Mouse (Mus musculus) hindbrain, embryonic 11.5 days (tissue): ENCODE measurements around the gene Olfr1002. TPM values are rescaled to one million over a fixed set of nuclear protein-coding genes. Genes with fewer than 3 reads are reported as not detected.
"Not testable (repeated sequence)": the region's sequence is repeated elsewhere in the genome, so short reads cannot be mapped to it uniquely, and the experiment has no call there.

Experiments
- ATAC-seq: fragments of 200-750 bp; cut with Nextera tagmentation; 2 replicates; pipeline ENCODE4 v1.8.0; 2017; ENCODE audit warnings: mild to moderate bottlenecking, moderate TSS enrichment, moderate library complexity; ENCODE audit not compliant: low FRiP score
- DNase-seq: peaks from one replicate; pipeline ENCODE4 v3.0.0-alpha.2; 2015; ENCODE audit warnings: low spot score
- H3K27ac ChIP-seq: fragments of 300-500 bp; sonication (generic); 2 replicates; pipeline ENCODE4 v1.5.1; 2014; ENCODE audit warnings: mild to moderate bottlenecking, low read depth, low read length
- H3K27me3 ChIP-seq: fragments of 300-500 bp; sonication (generic); 2 replicates; pipeline ENCODE4 v1.6.1; 2014; ENCODE audit warnings: mild to moderate bottlenecking, low read length, moderate library complexity, mixed read lengths; ENCODE audit not compliant: control insufficient read depth, insufficient read depth
- H3K36me3 ChIP-seq: fragments of 300-500 bp; sonication (generic); 2 replicates; pipeline ENCODE4 v1.6.1; 2014; ENCODE audit warnings: mild to moderate bottlenecking, low read length, moderate library complexity, mixed read lengths; ENCODE audit not compliant: control insufficient read depth, insufficient read depth
- H3K4me1 ChIP-seq: fragments of 300-500 bp; sonication (generic); replicated peaks from 2 replicates; pipeline ENCODE4 v1.6.1; 2014; ENCODE audit warnings: low read length, mixed read lengths; ENCODE audit not compliant: control insufficient read depth, insufficient read depth
- H3K4me2 ChIP-seq: fragments of 300-500 bp; sonication (generic); replicated peaks from 2 replicates; pipeline ENCODE4 v1.6.1; 2014; ENCODE audit warnings: mild to moderate bottlenecking, low read depth, low read length
- H3K4me3 ChIP-seq: fragments of 300-500 bp; sonication (generic); 2 replicates; pipeline ENCODE4 v1.5.1; 2014; ENCODE audit warnings: low read depth, low read length
- H3K9ac ChIP-seq: fragments of 300-500 bp; sonication (generic); 2 replicates; pipeline ENCODE4 v1.6.1; 2014; ENCODE audit warnings: low read depth, low read length
- H3K9me3 ChIP-seq: fragments of 300-500 bp; sonication (generic); 2 replicates; pipeline ENCODE4 v1.6.1; 2016; ENCODE audit warnings: low read length; ENCODE audit not compliant: control insufficient read depth
- WGBS: fragments of 180-500 bp; shearing (Covaris S2); extraction: QIAGEN DNeasy Blood & Tissue Kit; methylation state at CpG from one replicate; pipeline ENCODE4 v1.1.7; 2014; 5-methylcytosine and 5-hydroxymethylcytosine counted together
- polyA plus RNA-seq: library from polyadenylated mRNA; unstranded; fragments of >200 nt; fragmentation: Nextera tagmentation; extraction: Ambion mirVana; gene quantifications from 2 replicates; pipeline ENCODE4 v1.2.1, GENCODE M21; 2014

Olfr1002 gene
- not detected in 2 replicates for polyA plus RNA-seq

- Histone ChIP-seq H3K4me3 (no peak within 1 kb of the TSS), H3K4me1 (no peaks in the 10 kb centered on the region), H3K9me3 (no peaks in the 10 kb centered on the region), H3K27ac (no peak within 1 kb of the TSS), H3K27me3 (no peaks in the 10 kb centered on the region), H3K4me2 (no peak within 1 kb of the TSS), H3K36me3 (no peaks in the 10 kb centered on the region), H3K9ac (no peak within 1 kb of the TSS)
- 96% methylated on average over 1 of the region's 1 CpGs for WGBS
- no peak for ATAC-seq
- DNase-seq = no peak
Measured at GRCm38 (mm10) chr2:85650604-85651003, at the start of gene Olfr1002. TSS of gene Olfr1002 (minus strand) at chr2:85650704.

- H3K36me3 ChIP-seq = no peaks in the 10 kb centered on the region
- no peaks in the 10 kb centered on the region for H3K4me1 ChIP-seq
- H3K27me3 ChIP-seq = no peaks in the 10 kb centered on the region
- DNase-seq (no peak), ATAC-seq (no peak)
- no peak within 1 kb of the TSS for H3K4me2 ChIP-seq
- no peak within 1 kb of the TSS for H3K4me3 ChIP-seq
- no peak within 1 kb of the TSS for H3K27ac ChIP-seq
- no peaks in the 10 kb centered on the region for H3K9me3 ChIP-seq
- no peak within 1 kb of the TSS for H3K9ac ChIP-seq
Measured at GRCm38 (mm10) chr2:85689131-85689530, 38.6 kb upstream of the Olfr1002 start, which contains the start of gene Olfr1008. TSS of gene Olfr1008 (plus strand) at chr2:85689431.

- H3K36me3 ChIP-seq = no peaks in the 10 kb centered on the region
- no peak within 1 kb of the TSS for H3K9ac ChIP-seq
- no peak within 1 kb of the TSS for H3K4me2 ChIP-seq
- DNase-seq = no peak
- H3K9me3 ChIP-seq = no peaks in the 10 kb centered on the region
- no peak within 1 kb of the TSS for H3K4me3 ChIP-seq
- no peaks in the 10 kb centered on the region for H3K27me3 ChIP-seq
- H3K4me1 ChIP-seq = no peaks in the 10 kb centered on the region
- no peak within 1 kb of the TSS for H3K27ac ChIP-seq
- ATAC-seq = no peak
Measured at GRCm38 (mm10) chr2:85678667-85679066, 28.2 kb upstream of the Olfr1002 start, which contains the start of gene Olfr1006. TSS of gene Olfr1006 (minus strand) at chr2:85678767.

GRCm38 (mm10) chr2:85664355-85664754 is 13.9 kb upstream of the Olfr1002 start, which contains the start of gene Olfr154:
TSS of gene Olfr154 (minus strand) at chr2:85664455.
- not testable (repeated sequence) for DNase-seq, H3K36me3 ChIP-seq, H3K4me3 ChIP-seq, H3K27me3 ChIP-seq, H3K9ac ChIP-seq, H3K27ac ChIP-seq, ATAC-seq, H3K9me3 ChIP-seq, H3K4me2 ChIP-seq, H3K4me1 ChIP-seq

GRCm38 (mm10) chr2:85611803-85612202 is 38.7 kb downstream of the Olfr1002 start, which contains the start of gene Olfr1000:
TSS of gene Olfr1000 (minus strand) at chr2:85611903.
- WGBS = 71% methylated on average over 1 of the region's 1 CpGs
- H3K9ac ChIP-seq = no peak within 1 kb of the TSS
- no peak for ATAC-seq

More at GRCm38 (mm10) chr2:85611803-85612202, 38.7 kb downstream of the Olfr1002 start, which contains the start of gene Olfr1000:
- Histone ChIP-seq H3K4me1 (no peaks in the 10 kb centered on the region), H3K27me3 (no peaks in the 10 kb centered on the region), H3K36me3 (no peaks in the 10 kb centered on the region), H3K4me3 (no peak within 1 kb of the TSS), H3K4me2 (no peak within 1 kb of the TSS), H3K9me3 (no peaks in the 10 kb centered on the region), H3K27ac (no peak within 1 kb of the TSS)
- no peak for DNase-seq

Other genes with a start within 250 kb of the Olfr1002 start
- not detected in 2 replicates for gene Olfr992, start 241.2 kb downstream of the Olfr1002 start, polyA plus RNA-seq
- gene Olfr993, start 235.8 kb downstream of the Olfr1002 start, polyA plus RNA-seq = not detected in 2 replicates
- gene Olfr994, start 214.3 kb downstream of the Olfr1002 start, polyA plus RNA-seq = not detected in 2 replicates
- not detected in 2 replicates for gene Olfr995, start 207.1 kb downstream of the Olfr1002 start, polyA plus RNA-seq
- 0.17 TPM in 1 of 2 replicates, not detected in the other for gene 4833423E24Rik, start 131.7 kb downstream of the Olfr1002 start, polyA plus RNA-seq
- gene Olfr996, start 71.5 kb downstream of the Olfr1002 start, polyA plus RNA-seq = not detected in 2 replicates
- not detected in 2 replicates for gene Olfr998, start 61.8 kb downstream of the Olfr1002 start, polyA plus RNA-seq
- not detected in 2 replicates for gene Olfr1000, start 38.8 kb downstream of the Olfr1002 start, polyA plus RNA-seq
- gene Olfr154, start 13.8 kb upstream of the Olfr1002 start, polyA plus RNA-seq = not detected in 2 replicates
- not detected in 2 replicates for gene Olfr1006, start 28.1 kb upstream of the Olfr1002 start, polyA plus RNA-seq
- not detected in 2 replicates for gene Olfr1008, start 38.7 kb upstream of the Olfr1002 start, polyA plus RNA-seq
- not detected in 2 replicates for gene Olfr1009, start 64.7 kb upstream of the Olfr1002 start, polyA plus RNA-seq
- not detected in 2 replicates for gene Olfr1012, start 112.1 kb upstream of the Olfr1002 start, polyA plus RNA-seq
- gene Olfr1013, start 116.4 kb upstream of the Olfr1002 start, polyA plus RNA-seq = not detected in 2 replicates
- not detected in 2 replicates for gene Olfr1014, start 122.0 kb upstream of the Olfr1002 start, polyA plus RNA-seq
- gene Olfr1015, start 131.3 kb upstream of the Olfr1002 start, polyA plus RNA-seq = not detected in 2 replicates
- gene Olfr1016, start 151.8 kb upstream of the Olfr1002 start, polyA plus RNA-seq = not detected in 2 replicates
- gene Olfr1018, start 167.8 kb upstream of the Olfr1002 start, polyA plus RNA-seq = not detected in 2 replicates
- not detected in 2 replicates for gene Olfr1019, start 194.8 kb upstream of the Olfr1002 start, polyA plus RNA-seq
- gene Olfr1020, start 196.3 kb upstream of the Olfr1002 start, polyA plus RNA-seq = not detected in 2 replicates
- gene Olfr1022, start 217.9 kb upstream of the Olfr1002 start, polyA plus RNA-seq = not detected in 2 replicates
- gene Olfr1023, start 234.9 kb upstream of the Olfr1002 start, polyA plus RNA-seq = not detected in 2 replicates